Mouse (Mus musculus) gastrocnemius, adult 2 months (tissue): ENCODE results near the gene Lrp1. TPM values are rescaled to one million over a fixed set of nuclear protein-coding genes. Genes with fewer than 3 reads are reported as not detected.

Experiments
- DNase-seq: peaks from one replicate; pipeline ENCODE4 v3.0.0; 2022
- H3K27ac ChIP-seq: fragments of 200-600 bp; 2 replicates; pipeline ENCODE4 v1.8.1; 2022; ENCODE audit warnings: mild to moderate bottlenecking
- H3K4me3 ChIP-seq: fragments of 200-600 bp; 2 replicates; pipeline ENCODE4 v1.8.1; 2022; ENCODE audit warnings: mild to moderate bottlenecking, moderate library complexity
- CTCF ChIP-seq: fragments of 200-600 bp; IDR thresholded peaks from 2 replicates; pipeline ENCODE4 v1.8.1; 2022; ENCODE audit warnings: antibody characterized with exemption, mild to moderate bottlenecking, moderate library complexity
- intact Hi-C: fragments of 180-260 bp; cut with DNase I; formaldehyde crosslinking; loops from one replicate; pipeline ENCODE4 v1.15.1; 2025
- total RNA-seq, 2 experiments: library from RNA; stranded (reverse); gene quantifications; 2 replicates each; pipeline ENCODE4 v1.2.3; 2021

Gene Lrp1
- total RNA-seq, 2 experiments from 2014 or later: 34.6 to 71.3 TPM

DNA sequence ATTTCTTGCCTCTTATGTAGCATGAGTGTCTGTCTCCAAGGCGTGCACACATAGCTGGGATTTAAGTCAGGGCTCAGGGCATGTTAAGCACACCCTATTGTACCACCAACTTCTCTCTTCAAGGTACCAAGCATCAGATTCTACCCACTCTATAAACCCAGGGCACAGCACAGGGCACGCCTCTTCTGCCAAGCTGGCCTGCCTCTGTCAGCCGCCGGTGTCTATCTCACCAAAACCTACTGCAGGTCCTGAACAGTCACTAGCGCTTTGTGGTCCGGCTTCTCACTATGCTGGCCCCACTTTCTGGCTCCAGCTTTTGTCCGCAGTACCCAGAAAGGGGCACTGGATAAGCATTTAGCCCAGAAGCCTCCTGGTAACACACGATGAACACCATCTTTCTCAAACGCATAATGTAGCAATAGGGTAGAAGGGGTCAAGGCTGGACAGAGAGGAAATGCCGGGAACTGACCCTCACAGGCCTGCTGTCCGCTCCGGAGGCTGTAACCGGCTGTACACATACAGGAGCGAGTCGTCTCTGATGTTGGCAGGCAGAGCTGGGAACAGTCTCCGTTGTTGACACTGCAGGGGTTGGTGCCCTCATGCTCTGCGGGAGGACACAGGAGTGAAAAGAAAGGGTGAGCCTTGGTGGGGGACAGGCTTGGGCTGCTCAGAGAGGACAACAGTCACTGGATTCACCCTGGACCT, 49.9 kb downstream of the Lrp1 start:
- H3K27ac ChIP-seq: no peak overlapping the region
- intact Hi-C loops: loop anchor here (5.0 kb wide), 1 partner anchor 366 kb away; no protein-coding TSS in a partner anchor
- no peak for DNase-seq
- TF ChIP-seq CTCF: no peak
- no peak overlapping the region for H3K4me3 ChIP-seq

DNA sequence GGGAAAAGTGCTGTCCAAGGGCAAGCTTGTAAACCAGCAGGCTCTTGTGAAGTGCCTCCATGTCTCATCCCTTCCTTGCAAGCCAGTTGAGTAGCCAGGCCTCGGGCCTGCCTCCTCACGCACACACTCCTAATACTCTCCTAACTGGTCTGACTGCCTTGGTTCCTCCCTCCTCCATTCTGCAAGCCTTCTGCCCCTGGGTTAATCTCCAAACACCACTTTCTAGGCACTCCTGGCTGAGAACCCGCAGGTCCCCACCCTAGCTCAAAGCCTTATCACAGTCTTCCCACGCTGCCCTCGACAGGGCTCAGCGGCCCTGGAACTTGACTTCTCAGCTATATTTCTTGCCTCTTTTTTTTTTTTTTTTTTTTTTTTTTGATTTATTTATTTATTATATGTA, 50.6 kb downstream of the Lrp1 start:
- no peak for DNase-seq
- intact Hi-C loops: loop anchor here (5.0 kb wide), 1 partner anchor 367 kb away; no protein-coding TSS in a partner anchor
- TF ChIP-seq CTCF: no peak
- Histone ChIP-seq H3K27ac (peak overlapping the region; percentile 40; the same call in 1 of the 2 replicates), H3K4me3 (no peak overlapping the region)

DNA sequence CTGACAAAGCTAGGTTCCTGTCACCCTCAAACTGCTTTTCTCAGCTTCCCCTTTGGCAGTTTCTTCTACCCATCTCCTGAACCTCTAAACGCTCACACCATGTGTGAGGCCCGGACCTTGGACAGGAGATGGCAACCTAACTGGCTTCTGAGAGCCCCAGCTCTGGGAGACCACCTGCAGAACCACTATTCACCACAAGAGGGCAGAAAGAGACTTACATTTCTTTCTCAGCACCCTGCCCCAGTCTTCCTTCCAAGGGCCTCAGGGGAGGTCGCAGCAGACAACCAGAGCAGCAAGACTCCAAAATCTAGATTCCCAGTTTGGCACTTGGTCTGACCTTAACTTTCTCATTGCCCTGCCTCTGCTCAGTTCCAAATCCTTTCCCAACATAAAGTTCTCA, 51.5 kb downstream of the Lrp1 start:
- TF ChIP-seq CTCF: peak; percentile 91
- intact Hi-C loops: loop anchor here (1.0 kb wide), 1 partner anchor 53 kb away; no protein-coding TSS in a partner anchor
- H3K4me3 ChIP-seq: no peak overlapping the region
- H3K27ac ChIP-seq: peak overlapping the region; percentile 58
- DNase-seq: peak; percentile 73

DNA sequence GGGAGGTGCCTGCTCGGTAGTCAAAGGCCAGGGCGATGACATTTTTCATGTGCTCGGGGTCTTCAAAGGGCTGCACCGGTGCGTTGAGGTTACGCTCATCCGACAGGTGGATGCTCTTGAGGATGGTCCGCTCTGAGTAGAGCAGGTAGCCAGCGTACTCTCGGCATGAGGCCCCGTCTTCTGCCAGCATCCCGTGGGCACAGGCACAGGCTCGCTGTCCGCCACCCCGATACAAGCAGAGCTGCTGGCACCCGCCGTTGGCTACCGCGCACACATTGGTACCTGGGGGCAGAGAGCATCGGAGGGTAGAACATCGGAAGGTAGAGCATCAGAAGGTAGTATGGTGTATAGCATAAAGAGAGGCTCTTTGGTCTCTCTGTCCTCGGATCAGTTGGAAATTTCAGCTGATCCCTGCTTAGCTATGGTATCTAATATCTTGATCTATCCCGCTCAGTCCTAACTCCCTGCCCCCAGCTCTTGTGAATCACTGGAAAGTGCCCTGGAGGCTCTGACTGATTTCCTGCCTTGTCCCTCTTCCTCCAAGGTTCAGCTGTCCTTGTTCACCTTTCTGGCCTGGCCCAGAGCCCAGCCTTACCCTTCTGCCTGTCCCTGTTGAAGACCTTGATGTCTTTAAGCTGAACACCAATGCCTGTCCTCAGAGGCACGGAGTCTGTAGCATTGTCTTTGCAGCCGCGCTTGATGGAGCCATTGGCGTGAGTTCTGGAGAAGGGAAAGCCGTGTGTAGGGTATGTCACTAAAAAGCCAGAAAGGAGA, 54.2 kb downstream of the Lrp1 start:
- intact Hi-C loops: no loop called here
- DNase-seq: no peak
- Histone ChIP-seq H3K27ac (no peak overlapping the region), H3K4me3 (no peak overlapping the region)
- no peak for TF ChIP-seq CTCF

DNA sequence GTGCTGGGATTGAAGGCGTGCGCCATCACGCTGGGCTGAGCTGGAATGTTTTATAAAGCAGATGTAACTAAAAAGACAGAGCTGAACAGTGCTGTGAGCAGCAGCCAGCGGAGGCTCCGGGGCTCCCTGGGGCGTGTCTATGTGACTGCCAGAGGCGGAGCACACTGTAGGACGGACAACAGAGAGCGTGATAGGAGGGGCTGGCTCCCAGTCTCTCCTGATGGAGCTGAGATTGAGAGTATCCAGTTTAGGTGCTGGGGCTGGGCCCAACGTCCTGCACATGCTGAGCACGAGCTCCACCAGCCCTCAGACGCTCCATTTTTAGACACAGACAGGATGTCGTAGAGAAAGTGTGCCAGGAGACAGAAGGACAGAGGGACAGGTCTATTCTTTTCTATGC, 56.6 kb downstream of the Lrp1 start:
- no peak for TF ChIP-seq CTCF

DNA sequence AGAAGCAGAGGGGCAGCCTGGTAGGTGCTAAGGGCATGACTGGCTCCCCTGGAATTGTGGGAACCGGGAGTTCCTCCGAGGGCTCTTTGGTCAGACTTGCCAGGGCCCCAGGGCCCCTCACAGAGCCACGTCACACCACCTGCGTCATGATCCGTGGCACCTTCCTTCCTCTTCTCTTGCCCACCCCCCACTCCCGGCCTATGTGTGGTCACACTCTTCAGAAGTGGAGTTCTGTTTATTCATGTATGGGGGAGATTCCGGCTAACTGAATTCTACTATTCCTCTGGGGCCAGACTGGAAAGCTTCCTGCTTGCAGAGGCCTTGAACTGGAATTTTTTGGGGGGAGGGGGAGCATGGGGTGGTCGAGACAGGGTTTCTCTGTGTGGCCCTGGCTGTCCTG, 57.1 kb downstream of the Lrp1 start:
- DNase-seq: no peak
- Histone ChIP-seq H3K4me3 (no peak overlapping the region), H3K27ac (peak overlapping the region; percentile 57)
- intact Hi-C loops: no loop called here
- TF ChIP-seq CTCF: no peak

More for the DNA sequence above, 56.6 kb downstream of the Lrp1 start:
- intact Hi-C loops: no loop called here
- Histone ChIP-seq H3K4me3 (no peak overlapping the region), H3K27ac (peak overlapping the region; percentile 57)
- DNase-seq: peak; percentile 66

DNA sequence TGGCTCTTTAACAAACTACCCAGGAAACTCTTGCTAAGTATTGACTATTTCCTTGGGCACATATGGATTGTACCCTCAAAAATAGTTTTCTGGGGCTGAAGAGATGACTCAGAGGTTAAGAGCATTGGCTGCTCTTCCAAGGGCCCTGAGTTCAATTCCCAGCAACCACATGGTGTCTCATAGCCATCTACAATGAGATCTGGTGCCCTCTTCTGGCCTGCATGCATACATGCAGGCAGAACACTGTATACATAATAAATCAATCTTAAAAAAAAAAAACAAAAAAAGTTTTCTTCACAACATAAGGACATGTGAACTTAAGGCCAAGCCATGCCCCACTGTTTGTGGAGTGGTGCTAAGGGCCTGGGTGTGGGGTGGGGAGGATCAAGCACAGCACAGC, 59.8 kb downstream of the Lrp1 start:
- peak; percentile 35; the same call in 1 of the 2 replicates for TF ChIP-seq CTCF
- no peak overlapping the region for H3K27ac ChIP-seq
- DNase-seq: no peak
- intact Hi-C loops: no loop called here
- H3K4me3 ChIP-seq: no peak overlapping the region

DNA sequence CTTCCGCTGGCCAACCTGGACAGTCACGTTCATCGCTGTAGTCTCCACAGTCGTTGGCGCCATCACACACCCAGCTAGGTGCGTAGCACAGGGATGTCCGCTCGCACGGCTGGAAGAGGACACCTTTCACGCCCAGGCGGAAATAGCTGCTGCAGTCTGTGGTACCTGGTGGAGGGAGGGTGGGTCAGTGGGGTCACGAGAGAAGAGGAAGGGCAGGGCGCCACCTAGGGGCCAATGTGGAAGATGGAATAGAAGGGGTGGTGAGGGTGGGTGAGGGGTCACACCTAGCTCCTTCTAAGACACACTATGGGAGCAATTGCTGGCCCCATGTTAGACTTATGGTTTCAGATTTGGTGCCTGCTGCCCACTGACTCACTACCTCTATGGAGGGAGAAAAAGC, 63.6 kb downstream of the Lrp1 start:
- no peak overlapping the region for H3K4me3 ChIP-seq
- H3K27ac ChIP-seq: no peak overlapping the region
- peak; percentile 23; the same call in 1 of the 2 replicates for TF ChIP-seq CTCF
- intact Hi-C loops: no loop called here
- no peak for DNase-seq

DNA sequence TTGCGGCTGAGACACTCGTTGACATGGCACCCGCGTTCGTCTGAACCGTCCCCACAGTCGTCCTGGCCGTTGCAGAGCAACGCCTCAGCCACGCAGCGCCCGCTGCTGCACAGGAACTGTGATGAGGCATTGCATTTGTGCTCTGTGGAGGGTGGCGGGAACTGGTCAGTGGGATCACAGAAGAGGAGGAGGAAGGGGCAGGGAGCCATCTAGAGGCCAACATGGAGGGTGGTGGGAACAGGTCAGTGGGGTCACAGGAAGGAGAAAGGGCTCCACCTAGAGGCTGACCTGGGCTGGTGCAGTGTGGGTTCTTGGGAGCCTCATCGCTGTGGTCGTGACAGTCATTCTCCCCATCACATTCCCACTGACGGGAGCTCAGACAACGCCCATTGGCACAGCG, 65.2 kb downstream of the Lrp1 start:
- no peak for DNase-seq
- TF ChIP-seq CTCF: peak; percentile 57
- intact Hi-C loops: no loop called here
- Histone ChIP-seq H3K27ac (no peak overlapping the region), H3K4me3 (no peak overlapping the region)

DNA sequence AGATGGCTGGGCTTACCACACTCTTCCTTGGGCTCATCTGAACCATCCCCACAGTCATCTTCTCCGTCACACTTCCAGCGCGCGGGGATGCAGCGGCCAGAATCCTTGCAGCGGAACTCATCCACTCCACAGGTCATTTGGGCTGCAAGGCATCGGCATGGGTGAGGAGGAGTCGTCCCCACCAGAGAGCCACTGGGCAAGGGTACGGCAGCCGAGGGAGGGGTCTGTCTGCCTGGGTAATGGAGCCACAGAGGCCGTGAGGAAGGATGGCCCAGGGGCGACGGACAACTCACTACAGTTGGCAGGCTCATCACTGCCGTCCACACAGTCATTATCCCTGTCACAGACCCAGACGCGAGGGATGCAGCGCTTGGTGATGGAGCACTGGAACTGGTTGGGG, 71.1 kb downstream of the Lrp1 start:
- Histone ChIP-seq H3K4me3 (no peak overlapping the region), H3K27ac (no peak overlapping the region)
- intact Hi-C loops: no loop called here
- no peak for TF ChIP-seq CTCF
- DNase-seq: no peak

DNA sequence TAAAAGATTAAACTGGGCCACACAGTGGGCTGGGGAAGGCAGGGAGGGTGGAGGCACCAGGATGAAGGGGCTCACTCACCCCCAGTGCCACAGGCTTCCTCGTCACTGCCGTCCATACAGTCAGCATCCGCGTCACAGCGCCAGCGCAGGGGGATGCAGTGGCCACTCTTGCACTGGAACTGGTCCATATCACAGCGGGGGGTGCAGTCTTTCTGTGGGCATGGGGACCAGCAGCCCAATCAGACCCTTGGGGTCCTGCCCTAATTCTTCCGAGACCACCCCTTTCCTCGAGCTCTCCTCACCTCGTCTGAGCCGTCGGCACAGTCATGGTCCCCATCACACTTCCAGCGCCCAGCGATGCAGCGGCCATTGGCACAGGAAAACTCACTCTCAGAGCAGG, 72.7 kb downstream of the Lrp1 start:
- no peak overlapping the region for H3K27ac ChIP-seq
- DNase-seq: no peak
- H3K4me3 ChIP-seq: no peak overlapping the region
- intact Hi-C loops: no loop called here
- no peak for TF ChIP-seq CTCF

DNA sequence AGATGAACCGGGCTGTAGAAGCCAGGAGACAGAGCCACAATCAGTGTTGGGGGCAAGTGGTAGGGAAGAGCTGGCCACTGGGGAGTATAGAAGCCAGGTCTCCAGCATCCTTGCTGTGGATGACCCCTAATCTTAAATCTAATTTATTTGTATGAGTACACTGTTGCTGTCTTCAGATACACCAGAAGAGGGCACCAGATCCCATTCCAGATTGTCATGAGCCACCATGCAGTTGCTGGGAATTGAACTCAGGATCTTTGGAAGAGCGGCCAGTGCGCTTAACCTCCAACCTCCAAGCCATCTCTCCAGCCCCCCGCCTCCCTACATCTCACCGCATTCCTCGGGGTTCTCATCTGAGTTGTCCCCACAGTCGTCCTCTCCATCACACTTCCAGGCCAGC, 74.4 kb downstream of the Lrp1 start:
- Histone ChIP-seq H3K4me3 (no peak overlapping the region), H3K27ac (no peak overlapping the region)
- intact Hi-C loops: no loop called here
- no peak for DNase-seq
- peak; percentile 45; the same call in 1 of the 2 replicates for TF ChIP-seq CTCF

DNA sequence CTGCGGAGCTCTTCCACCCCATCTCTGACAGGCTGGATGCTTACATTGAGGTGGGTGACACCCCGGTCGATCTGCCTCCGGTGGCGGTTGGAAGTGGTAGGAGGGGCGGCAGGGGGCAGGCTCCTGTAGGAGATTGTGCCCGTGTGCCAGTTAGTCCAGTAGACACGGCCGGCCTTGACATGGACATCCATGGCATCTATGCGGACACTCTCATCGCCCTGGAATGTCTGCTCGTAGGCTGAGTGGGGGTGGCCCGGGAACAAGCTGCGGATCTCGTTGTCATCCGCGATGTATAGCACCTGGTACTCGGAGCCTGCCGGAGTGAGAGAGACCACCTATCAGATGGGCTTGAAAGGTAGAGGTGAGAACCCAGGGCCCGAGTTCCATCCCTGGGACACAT, 76.6 kb downstream of the Lrp1 start:
- Histone ChIP-seq H3K4me3 (no peak overlapping the region), H3K27ac (no peak overlapping the region)
- TF ChIP-seq CTCF: no peak
- intact Hi-C loops: no loop called here
- DNase-seq: no peak
